Mouse (Mus musculus) urinary bladder, adult 18-20 months (tissue): Measurements from ENCODE around the gene Arl4a.

Experiments
- DNase-seq, 2 experiments: peaks; one replicate each; pipeline ENCODE4 v3.0.0; 2022; ENCODE audit warnings: low spot score in 2 of 2, mixed read lengths in 2 of 2

Gene Arl4a

GRCm38 (mm10) chr12:40009866-40010265 is 28.0 kb downstream of the Arl4a start:
- DNase-seq = no peak

DNA sequence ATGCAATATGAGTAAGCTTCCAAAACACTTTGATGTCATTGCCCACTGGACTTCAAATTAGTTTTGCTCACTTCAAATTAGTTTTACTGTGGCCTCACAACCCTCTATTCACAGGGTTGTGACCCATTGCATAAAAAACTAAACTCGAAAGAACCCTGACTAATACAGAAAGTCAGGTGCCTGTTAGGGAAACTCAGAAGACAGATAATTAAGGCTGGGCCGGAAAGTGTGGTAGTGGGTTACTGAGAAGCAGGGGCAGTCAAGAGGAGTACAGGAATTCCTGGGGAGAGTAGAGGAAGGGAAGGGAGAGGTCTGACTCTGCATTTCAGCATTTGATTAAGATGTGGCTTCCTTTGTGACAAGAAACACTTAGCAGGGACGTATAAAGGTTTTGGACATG is 29.4 kb downstream of the Arl4a start:
- DNase-seq = no peak

GRCm38 (mm10) chr12:40004766-40005165 is 33.1 kb downstream of the Arl4a start:
- DNase-seq = no peak

DNA sequence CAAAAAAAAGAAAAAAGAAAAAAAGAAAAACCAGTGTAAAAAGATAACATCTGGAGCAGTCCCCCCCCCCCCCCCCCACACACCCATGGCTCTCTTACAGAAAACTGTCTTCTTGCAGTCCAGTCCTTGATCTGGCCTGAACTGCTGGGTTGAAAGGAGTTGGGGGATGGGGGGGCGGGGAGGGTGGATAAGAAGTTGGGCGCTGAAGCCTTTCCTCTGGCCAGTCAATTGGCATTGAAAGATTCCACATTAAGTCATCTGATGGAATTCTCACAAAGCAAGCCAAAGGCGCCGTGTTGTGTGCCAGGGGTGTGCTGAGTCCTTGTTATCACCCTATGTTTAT is 39.0 kb downstream of the Arl4a start:
- no peak for DNase-seq

GRCm38 (mm10) chr12:39998070-39998852 is 39.6 kb downstream of the Arl4a start:
- DNase-seq = no peak

GRCm38 (mm10) chr12:39997651-39998050 is 40.2 kb downstream of the Arl4a start:
- DNase-seq = no peak

GRCm38 (mm10) chr12:39996015-39996414 is 41.8 kb downstream of the Arl4a start:
- DNase-seq = no peak

DNA sequence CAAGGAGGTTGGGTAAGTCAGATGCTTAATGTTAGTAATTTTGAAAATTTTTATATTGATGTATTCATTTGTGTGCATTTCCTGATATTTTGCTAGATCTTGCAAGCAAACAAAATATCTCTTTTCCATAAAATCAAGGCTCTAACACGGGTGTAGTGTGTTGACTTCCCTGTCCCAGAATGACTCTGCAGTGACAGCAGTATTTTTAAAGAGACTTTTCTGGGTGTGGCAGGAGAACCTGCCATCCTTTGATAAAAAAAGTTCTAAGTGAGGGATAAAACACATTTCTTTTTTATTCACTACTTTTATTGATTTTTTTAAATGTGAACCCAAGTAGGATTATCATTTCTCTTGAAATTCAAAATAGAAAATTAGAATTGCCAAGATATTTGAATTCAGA is 42.2 kb downstream of the Arl4a start:
- DNase-seq = no peak

- peak in 1 of 2 experiments; percentile 5 for DNase-seq
Observed at GRCm38 (mm10) chr12:39992767-39993302, 45.0 kb downstream of the Arl4a start.

DNA sequence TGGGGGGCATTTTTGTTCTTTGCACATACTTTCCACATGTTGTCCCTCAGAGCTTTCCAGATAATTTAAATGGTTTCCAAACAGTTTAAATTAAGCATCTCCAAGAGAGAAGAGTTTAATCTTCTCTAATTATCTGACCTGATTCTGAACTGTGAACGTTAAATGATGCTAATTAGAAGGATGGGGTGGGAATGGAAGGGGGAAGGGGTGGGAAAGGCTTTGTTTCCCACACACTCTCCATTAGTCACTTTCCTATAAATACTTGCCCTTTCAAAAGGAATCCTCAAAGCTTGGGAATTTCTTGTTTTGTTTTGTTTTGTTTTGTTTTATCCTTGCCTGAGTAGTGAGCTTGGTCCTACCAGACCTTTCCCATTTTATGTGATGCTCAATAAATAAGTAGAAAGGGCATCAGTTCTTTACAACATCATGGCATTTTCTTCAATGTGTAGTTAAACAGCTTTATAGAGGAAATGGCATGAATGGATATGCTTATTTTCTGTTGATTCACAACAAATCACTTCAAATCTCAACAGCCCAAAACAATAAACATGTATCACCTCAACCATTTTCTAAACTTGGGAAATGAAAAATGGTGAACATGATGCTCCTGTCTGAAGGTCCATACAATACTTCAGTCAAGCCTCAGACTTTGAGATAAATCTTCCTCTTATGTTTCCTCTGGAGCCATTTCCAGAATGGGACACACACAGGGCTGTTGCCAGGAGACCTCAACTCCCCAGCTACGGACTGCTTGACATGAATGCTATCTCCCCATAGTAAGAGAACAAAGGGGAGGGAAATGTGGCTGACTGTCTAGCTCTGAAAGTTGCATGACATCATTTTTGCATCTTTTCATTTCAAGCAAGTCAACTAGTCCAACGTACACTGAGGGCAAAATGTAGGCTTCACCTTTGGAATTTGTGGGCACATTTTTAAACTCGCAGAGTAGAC is 46.7 kb downstream of the Arl4a start:
- DNase-seq = no peak

DNA sequence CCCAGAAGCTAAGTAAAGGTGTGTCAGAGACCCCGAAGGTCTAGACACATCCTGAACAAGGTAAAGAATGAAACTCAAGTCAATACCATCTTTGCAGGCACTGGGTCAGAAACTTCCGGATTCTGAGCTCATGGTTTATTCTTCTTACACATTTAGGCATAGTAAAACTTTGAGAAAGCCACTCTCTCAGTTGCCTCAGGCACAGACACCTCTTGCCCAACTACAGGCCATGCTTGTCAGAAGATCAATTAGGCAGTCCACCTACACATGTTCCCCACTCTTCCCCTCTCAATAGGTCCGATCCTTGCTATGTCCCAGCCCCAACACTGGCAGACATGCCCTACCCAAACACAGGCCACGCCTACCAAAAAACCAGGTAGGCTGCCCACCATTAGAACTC is 48.7 kb downstream of the Arl4a start:
- DNase-seq = no peak

- DNase-seq = no peak
Observed at GRCm38 (mm10) chr12:39987177-39987576, 50.6 kb downstream of the Arl4a start.

- DNase-seq = no peak
Observed at GRCm38 (mm10) chr12:39985639-39986038, 52.2 kb downstream of the Arl4a start.

- DNase-seq = no peak
Observed at GRCm38 (mm10) chr12:39979792-39980191, 58.0 kb downstream of the Arl4a start.

DNA sequence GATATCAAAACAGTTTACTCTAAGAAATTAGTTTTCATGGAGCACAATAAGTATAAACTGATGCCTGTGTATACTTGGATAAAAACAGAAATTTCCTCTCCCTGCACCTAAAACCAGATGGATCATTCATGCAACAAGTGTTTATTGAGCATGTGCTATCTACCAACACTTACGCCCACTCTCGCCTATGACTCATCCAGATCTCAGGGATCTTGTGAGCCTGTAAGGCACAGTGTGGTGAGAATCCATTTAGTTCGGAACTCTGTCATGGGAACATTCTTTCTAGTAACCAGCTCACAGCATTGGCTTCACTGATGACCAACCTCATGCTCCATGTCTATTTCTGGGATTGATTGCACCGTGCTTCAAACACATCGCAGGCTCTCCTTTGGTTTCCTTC is 58.8 kb downstream of the Arl4a start:
- no peak for DNase-seq

GRCm38 (mm10) chr12:39977996-39978590 is 59.7 kb downstream of the Arl4a start:
- no peak for DNase-seq

- no peak for DNase-seq
Observed at GRCm38 (mm10) chr12:39976426-39976825, 61.4 kb downstream of the Arl4a start.

- DNase-seq = no peak
Observed at GRCm38 (mm10) chr12:39975829-39976340, 61.9 kb downstream of the Arl4a start.

GRCm38 (mm10) chr12:39974977-39975583 is 62.7 kb downstream of the Arl4a start:
- DNase-seq = no peak

DNA sequence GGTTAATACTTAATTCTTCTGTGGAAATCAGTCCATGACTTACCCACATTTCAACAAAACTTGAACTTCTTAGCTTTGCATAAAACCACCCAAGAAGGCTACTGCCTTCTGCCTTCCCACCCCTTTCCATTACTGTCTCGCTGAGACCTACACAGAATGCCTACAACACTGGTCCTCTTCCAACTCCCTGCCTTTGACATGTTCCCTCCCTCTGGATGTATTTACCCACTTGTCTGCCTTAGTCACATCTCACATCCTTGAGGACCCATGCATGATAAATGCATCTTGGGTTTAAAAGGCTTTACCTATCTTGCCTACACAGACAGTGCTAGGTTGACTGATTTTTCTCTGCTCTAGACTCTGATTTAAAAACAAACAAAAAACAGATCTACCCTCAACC is 63.6 kb downstream of the Arl4a start:
- no peak for DNase-seq

GRCm38 (mm10) chr12:39969500-39969899 is 68.3 kb downstream of the Arl4a start:
- no peak for DNase-seq

DNA sequence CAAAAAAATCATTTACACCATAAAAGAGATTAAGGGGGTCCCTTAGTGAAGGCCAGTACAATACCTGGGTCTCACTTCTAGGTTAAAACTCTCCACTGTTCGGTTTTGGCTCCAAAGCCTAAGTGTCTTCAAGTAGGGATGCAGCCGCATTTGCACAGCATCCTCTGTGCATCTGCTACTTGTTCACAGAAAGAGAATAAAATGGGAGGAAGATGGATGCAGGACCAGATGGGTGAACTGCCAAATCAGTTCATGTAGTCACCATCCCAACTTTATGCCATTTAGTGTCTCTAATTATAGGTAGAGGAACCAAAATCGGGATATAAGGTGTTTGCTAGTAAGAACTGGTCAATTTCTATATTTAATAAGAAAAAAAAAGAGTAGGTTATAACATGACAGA is 69.7 kb downstream of the Arl4a start:
- DNase-seq = no peak
